Mouse (Mus musculus): ENCODE results near the gene Gdap1l1.

GRCm38 (mm10) chr2:163422895-163423660 is 15.2 kb upstream of the Gdap1l1 start:
- TF ChIP-seq CTCF (IDR thresholded peaks at IDR 0.05; ENCODE audit: low read depth, low read length) (no peak), GATA1 (IDR thresholded peaks at IDR 0.05; ENCODE audit: borderline replicate concordance, low read length) (no peak), TAL1 (conservative IDR thresholded peaks at IDR 0.05; ENCODE audit: low read depth, low read length) (no peak), GATA2 (IDR thresholded peaks at IDR 0.05; ENCODE audit: borderline replicate concordance, low read depth, low read length) (no peak), POLR2AphosphoS5 (IDR thresholded peaks at IDR 0.05; ENCODE audit: insufficient replicate concordance, low read depth, low read length) (no peak)
